Mouse (Mus musculus) yolk sac, embryonic 10.5 days (tissue): ENCODE results near the gene Impdh2.
A peak's percentile ranks its signal among the peaks of the same experiment; 100 is the strongest.

ENCODE experiments used
- DNase-seq: peaks from one replicate; pipeline ENCODE4 v3.0.0-alpha.2; 2017; ENCODE audit warnings: low spot score

Gene Impdh2

GRCm38 (mm10) chr9:108560227-108560841 is at the start of gene Impdh2:
Gene Impdh2, plus strand, starts transcription at chr9:108560286.
- DNase-seq: peak; percentile 97

GRCm38 (mm10) chr9:108516380-108517251 is 43.5 kb upstream of the Impdh2 start, which contains the start of gene Qrich1:
Gene Qrich1, plus strand, starts transcription at chr9:108516806.
- peak; percentile 96 for DNase-seq

GRCm38 (mm10) chr9:108517253-108517930 is 42.7 kb upstream of the Impdh2 start:
- DNase-seq: peak; percentile 89

- no peak for DNase-seq
These were observed 42.2 kb upstream of the Impdh2 start for GRCm38 (mm10) chr9:108517931-108518332.

- DNase-seq: no peak
These were observed 38.5 kb upstream of the Impdh2 start for GRCm38 (mm10) chr9:108521604-108522003.

- DNase-seq: no peak
These were observed 36.7 kb upstream of the Impdh2 start for GRCm38 (mm10) chr9:108523341-108523740.

GRCm38 (mm10) chr9:108525400-108525799 is 34.7 kb upstream of the Impdh2 start:
- no peak for DNase-seq

GRCm38 (mm10) chr9:108530954-108531353 is 29.1 kb upstream of the Impdh2 start:
- no peak for DNase-seq

GRCm38 (mm10) chr9:108531496-108531895 is 28.6 kb upstream of the Impdh2 start:
- no peak for DNase-seq

GRCm38 (mm10) chr9:108540846-108541245 is 19.2 kb upstream of the Impdh2 start:
- no peak for DNase-seq

GRCm38 (mm10) chr9:108545986-108546385 is 14.1 kb upstream of the Impdh2 start:
- no peak for DNase-seq

- no peak for DNase-seq
These were observed 13.2 kb upstream of the Impdh2 start for GRCm38 (mm10) chr9:108546875-108547274.

GRCm38 (mm10) chr9:108559169-108559568 is 917 bp upstream of the Impdh2 start:
- DNase-seq: no peak

GRCm38 (mm10) chr9:108563671-108564070 is 3.6 kb downstream of the Impdh2 start:
- DNase-seq: no peak

- DNase-seq: no peak
These were observed 4.0 kb downstream of the Impdh2 start for GRCm38 (mm10) chr9:108564131-108564530.

GRCm38 (mm10) chr9:108565881-108566814 is 6.1 kb downstream of the Impdh2 start:
- no peak for DNase-seq

GRCm38 (mm10) chr9:108566815-108567776 is 7.0 kb downstream of the Impdh2 start, which contains the start of gene Ndufaf3:
Gene Ndufaf3, minus strand, starts transcription at chr9:108567434.
- DNase-seq: peak; percentile 95

- peak; percentile 38 for DNase-seq
These were observed 7.9 kb downstream of the Impdh2 start for GRCm38 (mm10) chr9:108567931-108568419.

GRCm38 (mm10) chr9:108568511-108568921 is 8.4 kb downstream of the Impdh2 start:
- peak; percentile 45 for DNase-seq
